Mouse (Mus musculus): ENCODE measurements around the gene Gipr. TPM values are rescaled to one million over a fixed set of nuclear protein-coding genes. Genes with fewer than 3 reads are reported as not detected.
A peak's percentile ranks its signal among the peaks of the same experiment; 100 is the strongest.

The Gipr gene
- polyA plus RNA-seq, 2 experiments = 1.1 TPM; not detected in 1

DNA sequence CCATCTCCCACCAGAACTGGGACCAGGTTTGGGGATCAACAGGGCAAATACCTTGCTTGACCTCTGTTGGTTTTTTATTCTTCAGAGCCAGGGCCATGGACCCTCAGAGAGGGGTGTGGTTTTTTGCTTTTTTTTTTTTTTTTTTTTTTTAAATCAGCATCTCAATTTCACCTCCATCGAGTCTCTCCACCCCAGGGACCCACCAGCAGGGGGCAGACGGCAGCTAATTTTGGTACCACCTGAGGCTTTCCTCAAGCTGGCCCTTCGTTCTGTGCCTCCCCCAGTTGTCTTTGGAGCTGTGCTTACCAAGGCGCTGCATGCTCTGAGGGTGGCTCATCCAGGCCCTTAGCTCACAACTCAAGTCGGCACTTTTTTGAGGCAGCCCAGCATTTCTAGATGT is 28.5 kb downstream of the Gipr start:
- H3K4me3 ChIP-seq (replicated peaks; ENCODE audit: low read length) = no peak overlapping the region
- no peaks in the 10 kb centered on the region for H3K4me1 ChIP-seq (ENCODE audit: control insufficient read depth, insufficient read depth, low read length)
- ATAC-seq (ENCODE audit: low FRiP score, low read depth) = peak; percentile 8; the same call in 1 of the 2 replicates
- no peak overlapping the region for H3K4me2 ChIP-seq (replicated peaks; ENCODE audit: low read depth, low read length, severe bottlenecking)
- H3K9ac ChIP-seq (ENCODE audit: low read depth, low read length, severe bottlenecking) = no peak overlapping the region
- no peak for TF ChIP-seq POLR2A (IDR thresholded peaks at IDR 0.05; ENCODE audit: borderline replicate concordance, extremely low read depth, insufficient read depth, insufficient read length)
- H3K9me3 ChIP-seq (ENCODE audit: control insufficient read depth, low read length) = no peaks in the 10 kb centered on the region
- WGBS = 53% methylated on average over 5 of the region's 5 CpGs
- H3K27ac ChIP-seq (replicated peaks; ENCODE audit: low read depth, low read length) = no peak overlapping the region
- H3K36me3 ChIP-seq (ENCODE audit: control insufficient read depth, insufficient read depth, low read length) = peaks cover 57% of the 10 kb centered on the region
- no peak for DNase-seq (ENCODE audit: low spot score)
- no peaks in the 10 kb centered on the region for H3K27me3 ChIP-seq (ENCODE audit: control insufficient read depth, insufficient read depth, low read length)

DNA sequence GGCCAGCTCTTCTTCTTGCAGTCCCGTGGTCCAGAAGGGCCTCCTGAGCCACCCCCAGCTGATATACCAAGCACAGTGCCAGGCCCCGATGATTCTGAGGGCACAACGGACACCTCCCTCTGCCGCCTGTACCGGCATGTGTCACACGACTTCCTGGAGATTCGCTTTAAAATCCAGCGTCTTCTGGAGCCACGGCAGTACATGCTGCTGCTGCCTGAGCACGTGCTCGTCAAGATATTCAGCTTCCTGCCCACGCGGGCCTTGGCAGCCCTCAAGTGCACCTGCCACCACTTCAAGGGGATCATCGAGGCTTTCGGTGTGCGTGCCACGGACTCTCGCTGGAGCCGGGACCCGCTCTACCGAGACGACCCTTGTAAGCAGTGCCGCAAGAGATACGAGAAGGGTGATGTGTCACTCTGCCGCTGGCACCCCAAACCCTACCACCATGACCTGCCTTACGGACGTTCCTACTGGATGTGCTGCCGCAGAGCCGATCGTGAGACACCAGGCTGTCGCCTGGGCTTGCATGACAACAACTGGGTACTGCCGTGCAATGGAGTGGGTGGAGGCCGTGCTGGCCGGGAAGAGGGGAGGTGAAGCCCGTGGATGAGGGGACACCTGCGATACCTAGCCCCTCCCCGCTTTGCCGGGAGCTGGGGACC is 29.1 kb downstream of the Gipr start:
- Histone ChIP-seq H3K4me3 (replicated peaks; ENCODE audit: low read length) (no peak overlapping the region), H3K9ac (ENCODE audit: low read depth, low read length, severe bottlenecking) (no peak overlapping the region), H3K36me3 (ENCODE audit: control insufficient read depth, insufficient read depth, low read length) (peaks cover 57% of the 10 kb centered on the region), H3K4me2 (replicated peaks; ENCODE audit: low read depth, low read length, severe bottlenecking) (no peak overlapping the region), H3K4me1 (ENCODE audit: control insufficient read depth, insufficient read depth, low read length) (peaks cover 3% of the 10 kb centered on the region; the same call in 1 of the 2 replicates), H3K27me3 (ENCODE audit: control insufficient read depth, insufficient read depth, low read length) (no peaks in the 10 kb centered on the region), H3K27ac (replicated peaks; ENCODE audit: low read depth, low read length) (no peak overlapping the region), H3K9me3 (ENCODE audit: control insufficient read depth, low read length) (no peaks in the 10 kb centered on the region)
- WGBS = 91% methylated on average over 38 of the region's 38 CpGs
- no peak for DNase-seq (ENCODE audit: low spot score)
- no peak for TF ChIP-seq POLR2A (IDR thresholded peaks at IDR 0.05; ENCODE audit: borderline replicate concordance, extremely low read depth, insufficient read depth, insufficient read length)
- ATAC-seq (ENCODE audit: low FRiP score, low read depth) = no peak

GRCm38 (mm10) chr7:19136168-19136567 is 29.8 kb downstream of the Gipr start:
- Histone ChIP-seq H3K4me3 (replicated peaks; ENCODE audit: low read length) (no peak overlapping the region), H3K9ac (ENCODE audit: low read depth, low read length, severe bottlenecking) (no peak overlapping the region), H3K27me3 (ENCODE audit: control insufficient read depth, insufficient read depth, low read length) (no peaks in the 10 kb centered on the region), H3K4me2 (replicated peaks; ENCODE audit: low read depth, low read length, severe bottlenecking) (no peak overlapping the region), H3K36me3 (ENCODE audit: control insufficient read depth, insufficient read depth, low read length) (peaks cover 55% of the 10 kb centered on the region), H3K4me1 (ENCODE audit: control insufficient read depth, insufficient read depth, low read length) (peaks cover 5% of the 10 kb centered on the region; the same call in 1 of the 2 replicates), H3K9me3 (ENCODE audit: control insufficient read depth, low read length) (no peaks in the 10 kb centered on the region), H3K27ac (replicated peaks; ENCODE audit: low read depth, low read length) (no peak overlapping the region)
- DNase-seq (ENCODE audit: low spot score) (no peak), ATAC-seq (ENCODE audit: low FRiP score, low read depth) (no peak)
- no peak for TF ChIP-seq POLR2A (IDR thresholded peaks at IDR 0.05; ENCODE audit: borderline replicate concordance, extremely low read depth, insufficient read depth, insufficient read length)
- 97% methylated on average over 13 of the region's 13 CpGs for WGBS

- under 1% methylated on average over 39 of the region's 39 CpGs for WGBS
- TF ChIP-seq POLR2A (IDR thresholded peaks at IDR 0.05; ENCODE audit: borderline replicate concordance, extremely low read depth, insufficient read depth, insufficient read length) = no peak
- H3K9me3 ChIP-seq (ENCODE audit: control insufficient read depth, low read length) = no peaks in the 10 kb centered on the region
- no peaks in the 10 kb centered on the region for H3K27me3 ChIP-seq (ENCODE audit: control insufficient read depth, insufficient read depth, low read length)
- ATAC-seq (ENCODE audit: low FRiP score, low read depth) = peak; percentile 99
- H3K9ac ChIP-seq (ENCODE audit: low read depth, low read length, severe bottlenecking) = peak overlapping the region; percentile 47
- DNase-seq (ENCODE audit: low spot score) = peak; percentile 98
- H3K27ac ChIP-seq (replicated peaks; ENCODE audit: low read depth, low read length) = peak overlapping the region; percentile 68
- H3K36me3 ChIP-seq (ENCODE audit: control insufficient read depth, insufficient read depth, low read length) = peaks cover 17% of the 10 kb centered on the region
- peak overlapping the region; percentile 66 for H3K4me2 ChIP-seq (replicated peaks; ENCODE audit: low read depth, low read length, severe bottlenecking)
- peaks cover 9% of the 10 kb centered on the region; the same call in 1 of the 2 replicates for H3K4me1 ChIP-seq (ENCODE audit: control insufficient read depth, insufficient read depth, low read length)
- peak overlapping the region; percentile 43 for H3K4me3 ChIP-seq (replicated peaks; ENCODE audit: low read length)
These were observed 34.5 kb downstream of the Gipr start for GRCm38 (mm10) chr7:19131324-19131848.

GRCm38 (mm10) chr7:19130657-19131056 is 35.3 kb downstream of the Gipr start:
- Histone ChIP-seq H3K4me2 (replicated peaks; ENCODE audit: low read depth, low read length, severe bottlenecking) (peak overlapping the region; percentile 66), H3K9ac (ENCODE audit: low read depth, low read length, severe bottlenecking) (peak overlapping the region; percentile 22), H3K4me1 (ENCODE audit: control insufficient read depth, insufficient read depth, low read length) (peaks cover 9% of the 10 kb centered on the region; the same call in 1 of the 2 replicates), H3K27ac (replicated peaks; ENCODE audit: low read depth, low read length) (peak overlapping the region; percentile 44; the same call in 1 of the 2 replicates), H3K4me3 (replicated peaks; ENCODE audit: low read length) (peak overlapping the region; percentile 43), H3K9me3 (ENCODE audit: control insufficient read depth, low read length) (no peaks in the 10 kb centered on the region), H3K27me3 (ENCODE audit: control insufficient read depth, insufficient read depth, low read length) (no peaks in the 10 kb centered on the region), H3K36me3 (ENCODE audit: control insufficient read depth, insufficient read depth, low read length) (peaks cover 11% of the 10 kb centered on the region)
- TF ChIP-seq POLR2A (IDR thresholded peaks at IDR 0.05; ENCODE audit: borderline replicate concordance, extremely low read depth, insufficient read depth, insufficient read length) = no peak
- DNase-seq (ENCODE audit: low spot score) (no peak), ATAC-seq (ENCODE audit: low FRiP score, low read depth) (no peak)
- WGBS = 26% methylated on average over 4 of the region's 4 CpGs
